Mouse (Mus musculus): ENCODE measurements around the gene Prrc2b. TPM values are rescaled to one million over a fixed set of nuclear protein-coding genes. Genes with fewer than 3 reads are reported as not detected.

Prrc2b gene
- polyA plus RNA-seq, 1 experiment from 2014 or later = 39.3 TPM

Small RNA genes lying within 50 kb of the gene (microRNA-seq; reads per million reads assigned to microRNA genes)
- gene Gm27805 (ENCODE audit: borderline number of aligned reads) = not detected

Other genes starting within 250 kb of the Prrc2b start
- gene Aif1l, start 200.9 kb upstream of the Prrc2b start, polyA plus RNA-seq (2014; fragmentation: Nextera tagmentation; extraction: Ambion mirVana) = 83.7 and 101 TPM in 2 replicates
- 53.5 and 54.0 TPM in 2 replicates for gene Nup214, start 176.6 kb upstream of the Prrc2b start, polyA plus RNA-seq (2014; fragmentation: Nextera tagmentation; extraction: Ambion mirVana)
- 43.1 and 43.7 TPM in 2 replicates for gene Fam78a, start 66.2 kb upstream of the Prrc2b start, polyA plus RNA-seq (2014; fragmentation: Nextera tagmentation; extraction: Ambion mirVana)
- 10.0 and 11.7 TPM in 2 replicates for gene Plpp7, start 55.6 kb upstream of the Prrc2b start, polyA plus RNA-seq (2014; fragmentation: Nextera tagmentation; extraction: Ambion mirVana)
- gene Pomt1, start 85.5 kb downstream of the Prrc2b start, polyA plus RNA-seq (2014; fragmentation: Nextera tagmentation; extraction: Ambion mirVana) = 12.9 and 15.3 TPM in 2 replicates
- gene Uck1, start 109.1 kb downstream of the Prrc2b start, polyA plus RNA-seq (2014; fragmentation: Nextera tagmentation; extraction: Ambion mirVana) = 42.1 and 44.3 TPM in 2 replicates
- 20.5 and 26.8 TPM in 2 replicates for gene Golga2, start 136.3 kb downstream of the Prrc2b start, polyA plus RNA-seq (2014; fragmentation: Nextera tagmentation; extraction: Ambion mirVana)
- 125 and 339 TPM in 2 replicates for gene Swi5, start 137.0 kb downstream of the Prrc2b start, polyA plus RNA-seq (2014; fragmentation: Nextera tagmentation; extraction: Ambion mirVana)
- gene Ciz1, start 201.2 kb downstream of the Prrc2b start, polyA plus RNA-seq (2014; fragmentation: Nextera tagmentation; extraction: Ambion mirVana) = 32.1 and 35.8 TPM in 2 replicates
- 10.1 and 11.6 TPM in 2 replicates for gene Dnm1, start 202.3 kb downstream of the Prrc2b start, polyA plus RNA-seq (2014; fragmentation: Nextera tagmentation; extraction: Ambion mirVana)
- 50.1 and 51.3 TPM in 2 replicates for gene 1110008P14Rik, start 230.9 kb downstream of the Prrc2b start, polyA plus RNA-seq (2014; fragmentation: Nextera tagmentation; extraction: Ambion mirVana)
- 1.1 TPM in 1 of 2 replicates, not detected in the other for gene Lcn2, start 237.2 kb downstream of the Prrc2b start, polyA plus RNA-seq (2014; fragmentation: Nextera tagmentation; extraction: Ambion mirVana)
- gene Ptges2, start 244.8 kb downstream of the Prrc2b start, polyA plus RNA-seq (2014; fragmentation: Nextera tagmentation; extraction: Ambion mirVana) = 32.7 and 38.2 TPM in 2 replicates

Measured in heart, embryonic 11.5 days (tissue).